Mouse (Mus musculus): ENCODE measurements around the gene Gstp3.

DNA sequence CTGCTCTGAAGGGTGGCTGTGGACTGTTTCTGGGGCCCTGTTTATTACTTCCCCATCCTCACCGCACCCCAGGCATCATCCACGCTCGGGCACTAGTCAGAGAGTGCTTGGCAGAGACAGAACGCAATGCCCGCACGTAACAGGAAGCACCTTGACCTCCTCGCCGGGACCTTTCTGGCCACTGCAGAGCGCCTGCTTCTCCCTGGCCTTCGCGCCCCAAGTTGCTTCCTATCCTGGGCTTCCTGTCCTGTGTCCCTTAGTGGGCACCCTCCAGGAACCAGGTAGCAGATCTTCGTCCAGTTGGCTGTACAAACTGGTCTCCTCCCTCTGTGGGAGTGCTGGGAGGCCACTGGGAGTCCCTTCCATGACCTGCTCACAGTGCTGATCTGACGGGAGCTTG is 39.1 kb upstream of the Gstp3 start:
- TF ChIP-seq POLR2A (IDR thresholded peaks at IDR 0.05; ENCODE audit: insufficient read depth, low read depth, low read length) (no peak), CTCF (IDR thresholded peaks at IDR 0.05; ENCODE audit: insufficient read depth, low read depth, low read length) (no peak)
